Mouse (Mus musculus): ENCODE measurements around the gene Chga. TPM values are rescaled to one million over a fixed set of nuclear protein-coding genes. Genes with fewer than 3 reads are reported as not detected.

Chga gene
- polyA plus RNA-seq, 1 experiment from 2014 or later = 129 TPM

DNA sequence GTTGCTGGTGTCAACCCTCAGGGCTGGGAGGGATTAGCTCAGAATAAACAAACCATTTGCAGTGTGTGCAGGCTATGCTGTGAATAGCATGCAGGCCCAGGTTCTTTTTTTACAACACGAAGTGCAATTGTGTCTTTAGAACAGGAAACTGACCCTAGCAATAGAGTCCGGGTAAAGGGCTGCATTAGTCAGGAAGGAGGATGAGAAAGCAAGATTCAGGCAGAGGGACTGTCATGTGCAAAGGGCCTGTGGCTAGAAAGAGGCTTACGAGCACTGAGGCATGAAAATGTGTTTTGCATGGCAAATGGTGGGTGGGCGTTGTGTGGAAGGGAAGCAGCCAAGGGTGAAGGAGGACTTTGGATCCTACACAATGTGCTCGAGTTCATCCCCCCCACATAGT, 26.8 kb upstream of the Chga start:
- Histone ChIP-seq H3K4me3 (no peak overlapping the region), H3K9ac (no peak overlapping the region), H3K4me2 (no peak overlapping the region), H3K36me3 (no peaks in the 10 kb centered on the region), H3K9me3 (no peaks in the 10 kb centered on the region), H3K27ac (replicated peaks) (no peak overlapping the region), H3K27me3 (no peaks in the 10 kb centered on the region), H3K4me1 (replicated peaks) (no peaks in the 10 kb centered on the region)
- WGBS = 66% methylated on average over 5 of the region's 5 CpGs
- no peak for ATAC-seq (ENCODE audit: low read depth)

DNA sequence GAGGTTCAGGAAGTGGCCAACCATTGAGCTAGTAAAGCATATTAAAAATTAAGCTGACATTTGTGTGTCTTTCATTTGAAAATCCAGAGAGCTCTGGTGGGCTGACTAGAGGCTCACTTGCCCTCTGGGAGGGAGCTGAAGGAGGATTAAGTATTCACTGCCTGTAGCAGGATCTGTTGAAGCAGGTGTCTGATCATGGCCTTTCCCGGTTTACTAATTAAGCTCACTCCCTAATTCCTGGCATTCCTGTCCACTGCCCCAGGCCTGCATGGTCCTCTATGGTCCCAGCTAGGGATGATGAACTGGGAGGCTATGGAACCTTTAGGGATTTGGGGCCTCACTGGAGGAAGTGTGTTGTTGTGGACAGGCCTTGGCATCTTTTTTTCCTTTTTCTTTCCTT, 19.0 kb upstream of the Chga start:
- Histone ChIP-seq H3K27ac (replicated peaks) (no peak overlapping the region), H3K4me3 (no peak overlapping the region), H3K27me3 (no peaks in the 10 kb centered on the region), H3K9me3 (no peaks in the 10 kb centered on the region), H3K9ac (no peak overlapping the region), H3K36me3 (no peaks in the 10 kb centered on the region), H3K4me1 (replicated peaks) (no peaks in the 10 kb centered on the region), H3K4me2 (no peak overlapping the region)
- WGBS = 53% methylated on average over 1 of the region's 1 CpGs
- no peak for ATAC-seq (ENCODE audit: low read depth)

DNA sequence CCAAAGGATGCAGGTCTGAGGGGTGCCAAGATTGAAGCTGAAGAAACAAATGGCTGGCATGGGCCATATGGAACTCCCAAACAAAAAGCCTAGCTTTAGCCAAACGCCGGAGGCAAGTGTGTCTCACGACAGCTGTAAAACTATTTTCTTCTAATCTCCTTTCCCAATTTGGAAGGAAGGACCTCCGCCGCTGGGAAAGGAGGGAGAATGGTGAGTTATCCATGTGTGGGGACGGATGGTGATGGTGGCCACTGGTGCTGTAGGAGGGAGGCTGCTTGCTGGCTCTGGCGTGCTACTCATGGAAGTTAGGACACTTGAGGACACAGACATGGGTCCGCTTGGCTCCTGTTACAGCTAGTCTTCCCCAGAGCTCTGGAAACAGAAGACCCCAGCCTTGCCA, 14.5 kb upstream of the Chga start:
- H3K27me3 ChIP-seq = no peaks in the 10 kb centered on the region
- no peak overlapping the region for H3K9ac ChIP-seq
- WGBS = 69% methylated on average over 8 of the region's 8 CpGs
- no peak overlapping the region for H3K4me2 ChIP-seq
- H3K9me3 ChIP-seq = no peaks in the 10 kb centered on the region
- H3K4me1 ChIP-seq (replicated peaks) = no peaks in the 10 kb centered on the region
- H3K4me3 ChIP-seq = no peak overlapping the region
- no peak for ATAC-seq (ENCODE audit: low read depth)
- no peaks in the 10 kb centered on the region for H3K36me3 ChIP-seq
- H3K27ac ChIP-seq (replicated peaks) = no peak overlapping the region

DNA sequence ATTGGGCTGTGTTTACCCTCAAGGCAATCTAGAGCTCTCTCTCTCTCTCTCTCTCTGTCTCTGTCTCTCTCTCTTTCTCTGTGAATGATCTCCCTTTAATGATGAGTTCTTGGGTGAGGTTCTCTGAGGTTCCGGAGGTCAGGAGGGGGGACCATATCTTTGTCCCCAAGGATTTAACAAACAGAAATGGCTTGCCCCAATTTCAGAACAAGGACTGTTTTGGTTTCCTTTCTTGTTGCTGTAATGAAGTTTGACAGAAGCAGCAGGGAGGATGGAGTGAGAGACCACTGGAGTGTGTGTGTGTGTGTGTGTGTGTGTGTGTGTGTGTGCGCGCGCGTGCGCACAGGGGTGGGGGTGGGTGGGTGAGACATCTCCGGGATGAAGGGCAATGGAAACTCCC, 13.6 kb upstream of the Chga start:
- Histone ChIP-seq H3K27me3 (no peaks in the 10 kb centered on the region), H3K4me3 (no peak overlapping the region), H3K9me3 (no peaks in the 10 kb centered on the region), H3K27ac (replicated peaks) (no peak overlapping the region), H3K4me1 (replicated peaks) (no peaks in the 10 kb centered on the region), H3K9ac (no peak overlapping the region), H3K4me2 (no peak overlapping the region), H3K36me3 (no peaks in the 10 kb centered on the region)
- no peak for ATAC-seq (ENCODE audit: low read depth)
- over 99% methylated on average over 7 of the region's 7 CpGs for WGBS

DNA sequence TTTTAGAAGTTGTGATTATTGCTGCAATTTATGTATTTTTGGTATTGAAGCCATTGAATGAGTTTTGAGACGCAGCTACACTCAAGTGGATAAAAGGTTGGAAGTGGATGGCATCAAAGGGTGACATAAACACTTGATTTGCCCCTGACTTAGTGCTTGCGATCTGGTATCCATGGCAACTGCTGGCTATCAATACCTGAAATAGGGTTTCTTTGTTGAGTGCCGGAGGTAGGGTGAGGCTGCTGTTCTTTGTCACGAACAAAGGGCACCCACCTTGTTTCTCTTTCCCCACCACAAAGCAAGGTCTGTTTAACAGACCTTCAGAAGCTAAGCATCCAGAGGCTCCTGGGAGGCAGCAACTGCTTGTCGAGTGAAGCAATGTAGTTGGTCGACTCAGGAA, 9.6 kb upstream of the Chga start:
- H3K36me3 ChIP-seq = no peaks in the 10 kb centered on the region
- no peak overlapping the region for H3K4me3 ChIP-seq
- H3K9ac ChIP-seq = no peak overlapping the region
- H3K27me3 ChIP-seq = no peaks in the 10 kb centered on the region
- ATAC-seq (ENCODE audit: low read depth) = no peak
- no peak overlapping the region for H3K27ac ChIP-seq (replicated peaks)
- no peak overlapping the region for H3K4me2 ChIP-seq
- no peaks in the 10 kb centered on the region for H3K9me3 ChIP-seq
- no peaks in the 10 kb centered on the region for H3K4me1 ChIP-seq (replicated peaks)
- 58% methylated on average over 6 of the region's 6 CpGs for WGBS

DNA sequence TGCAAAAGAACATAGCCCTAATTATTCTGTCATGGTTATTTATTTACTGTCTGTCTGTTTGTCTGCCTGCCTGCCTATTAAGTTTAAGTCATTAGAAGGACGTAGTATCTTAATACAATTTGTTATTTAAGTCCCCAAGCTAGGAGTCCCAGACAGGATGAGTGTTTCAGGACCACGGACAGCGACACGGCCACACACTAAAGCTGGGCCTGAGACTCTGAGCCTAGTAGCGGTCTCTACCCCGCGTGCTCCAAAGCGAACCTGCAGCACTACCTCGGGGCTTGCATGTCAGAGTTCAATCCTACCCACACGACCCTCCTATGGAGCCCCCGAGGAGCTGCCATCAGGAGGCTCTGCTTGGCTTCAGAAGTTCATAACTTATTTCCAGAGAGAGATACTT, 4.2 kb upstream of the Chga start:
- H3K9ac ChIP-seq = no peak overlapping the region
- H3K27ac ChIP-seq (replicated peaks) = no peak overlapping the region
- H3K4me1 ChIP-seq (replicated peaks) = peaks cover 29% of the 10 kb centered on the region
- H3K4me2 ChIP-seq = no peak overlapping the region
- H3K36me3 ChIP-seq = no peaks in the 10 kb centered on the region
- no peaks in the 10 kb centered on the region for H3K9me3 ChIP-seq
- no peak overlapping the region for H3K4me3 ChIP-seq
- WGBS = 5% methylated on average over 11 of the region's 11 CpGs
- ATAC-seq (ENCODE audit: low read depth) = no peak
- H3K27me3 ChIP-seq = peaks cover 15% of the 10 kb centered on the region

DNA sequence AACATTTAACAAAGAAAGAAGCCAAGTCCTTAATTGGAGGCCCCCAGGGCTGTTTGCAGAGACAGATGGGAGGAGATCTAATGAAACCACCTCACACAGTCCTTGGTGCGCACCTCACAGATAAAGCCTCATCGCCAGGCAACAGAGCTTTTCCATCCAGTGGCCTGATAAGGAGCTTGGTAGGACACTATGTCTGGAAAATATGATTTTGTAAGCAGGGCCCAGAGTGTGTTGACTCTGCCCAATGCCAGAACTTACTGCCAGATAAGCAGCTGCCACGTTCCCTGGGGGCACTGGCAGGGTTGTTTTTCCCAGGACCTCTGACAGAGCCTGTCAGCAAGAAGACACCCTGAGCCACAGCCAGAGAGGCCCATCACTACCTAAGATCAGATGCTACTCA, 3.6 kb upstream of the Chga start:
- H3K36me3 ChIP-seq = no peaks in the 10 kb centered on the region
- H3K4me3 ChIP-seq = no peak overlapping the region
- peaks cover 36% of the 10 kb centered on the region for H3K4me1 ChIP-seq (replicated peaks)
- H3K27me3 ChIP-seq = peaks cover 15% of the 10 kb centered on the region
- no peak for ATAC-seq (ENCODE audit: low read depth)
- WGBS = 73% methylated on average over 3 of the region's 3 CpGs
- H3K27ac ChIP-seq (replicated peaks) = peak overlapping the region; percentile 34; the same call in 1 of the 2 replicates
- H3K9me3 ChIP-seq = no peaks in the 10 kb centered on the region
- no peak overlapping the region for H3K4me2 ChIP-seq
- H3K9ac ChIP-seq = no peak overlapping the region

DNA sequence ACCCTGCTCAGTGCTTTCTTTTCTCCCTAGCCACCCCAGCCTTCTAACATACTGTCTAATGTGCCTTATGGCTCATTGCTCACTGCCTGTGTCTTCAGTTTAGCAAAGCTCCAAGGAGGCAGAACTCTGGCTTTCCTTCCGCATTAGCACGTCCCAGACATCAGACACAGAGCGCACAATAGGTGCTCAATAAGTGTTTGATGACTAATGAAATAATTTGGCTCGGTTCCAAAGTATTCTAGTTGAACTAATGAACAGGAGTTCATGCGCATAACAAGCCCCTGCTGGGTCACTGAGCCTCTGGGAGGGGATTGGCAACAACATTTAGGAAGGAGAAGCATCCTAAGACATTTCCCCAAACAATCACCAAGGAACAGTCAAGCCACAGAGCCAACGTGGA, 2.8 kb upstream of the Chga start:
- WGBS = 52% methylated on average over 6 of the region's 6 CpGs
- H3K27ac ChIP-seq (replicated peaks) = peak overlapping the region; percentile 34

DNA sequence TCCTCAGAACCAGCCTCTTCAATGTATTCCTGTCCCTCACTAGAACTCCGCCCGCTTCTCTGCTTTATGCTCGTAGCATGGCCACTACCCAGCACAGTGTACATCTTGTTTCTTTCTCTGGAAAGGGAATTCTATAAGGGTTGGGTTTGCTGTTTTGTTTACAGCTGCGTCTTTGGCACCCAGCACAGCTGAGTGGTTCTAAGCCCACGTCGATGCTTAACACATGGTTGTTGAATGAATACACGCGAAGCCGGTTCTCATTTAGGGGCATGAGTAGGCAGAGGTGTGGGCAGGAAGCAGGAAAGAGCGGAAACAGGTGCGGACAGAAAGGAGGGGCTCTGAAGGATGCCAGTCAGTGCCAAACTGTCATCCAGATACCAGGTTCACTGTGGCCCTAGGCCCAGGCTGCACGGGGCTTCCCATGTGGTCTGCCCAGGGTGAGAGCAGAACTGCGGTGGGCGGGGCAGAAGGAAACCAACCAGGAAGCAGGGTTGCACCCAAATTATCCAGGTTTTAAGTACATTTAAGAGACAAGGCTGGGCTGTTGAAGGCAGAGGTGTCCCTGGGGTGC, 979 bp upstream of the Chga start:
- H3K4me3 ChIP-seq = peak overlapping the region; percentile 79
- peaks cover 9% of the 10 kb centered on the region for H3K36me3 ChIP-seq
- H3K4me2 ChIP-seq = peak overlapping the region; percentile 79
- H3K27ac ChIP-seq (replicated peaks) = no peak overlapping the region; the same call in 1 of the 2 replicates
- H3K9ac ChIP-seq = no peak overlapping the region
- ATAC-seq (ENCODE audit: low read depth) = peak; percentile 8; the same call in 1 of the 2 replicates
- WGBS = 76% methylated on average over 14 of the region's 14 CpGs
- H3K4me1 ChIP-seq (replicated peaks) = peaks cover 37% of the 10 kb centered on the region
- peaks cover 15% of the 10 kb centered on the region for H3K27me3 ChIP-seq
- H3K9me3 ChIP-seq = no peaks in the 10 kb centered on the region

More for the DNA sequence above, 2.8 kb upstream of the Chga start:
- Histone ChIP-seq H3K4me1 (replicated peaks) (peaks cover 37% of the 10 kb centered on the region), H3K4me3 (no peak overlapping the region), H3K36me3 (no peaks in the 10 kb centered on the region), H3K4me2 (no peak overlapping the region), H3K9ac (no peak overlapping the region), H3K27me3 (peaks cover 15% of the 10 kb centered on the region), H3K9me3 (no peaks in the 10 kb centered on the region)
- ATAC-seq (ENCODE audit: low read depth) = no peak

DNA sequence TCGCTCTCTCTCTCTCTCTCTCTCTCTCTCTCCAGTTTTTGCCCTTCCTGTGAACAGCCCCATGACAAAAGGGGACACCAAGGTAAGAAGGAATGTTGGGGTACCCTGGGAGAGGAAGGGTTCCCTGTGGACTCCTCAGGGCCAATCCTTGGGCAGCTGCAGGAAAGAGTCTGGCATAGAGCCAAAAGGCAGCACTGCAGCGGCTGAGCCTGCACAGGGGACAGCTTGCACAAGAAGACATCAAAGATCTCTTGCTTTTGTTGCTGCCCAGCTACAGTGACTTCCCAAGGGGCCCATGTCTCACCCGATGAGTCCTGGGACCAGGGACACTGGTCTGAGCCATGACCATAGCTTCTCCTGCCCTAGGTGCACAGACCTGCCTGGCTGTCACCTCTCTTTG, 1.1 kb downstream of the Chga start:
- no peaks in the 10 kb centered on the region for H3K9me3 ChIP-seq
- H3K9ac ChIP-seq = peak overlapping the region; percentile 85
- peaks cover 15% of the 10 kb centered on the region for H3K27me3 ChIP-seq
- peak overlapping the region; percentile 89 for H3K27ac ChIP-seq (replicated peaks)
- peak overlapping the region; percentile 79 for H3K4me3 ChIP-seq
- 44% methylated on average over 3 of the region's 3 CpGs for WGBS
- H3K4me2 ChIP-seq = peak overlapping the region; percentile 79
- ATAC-seq (ENCODE audit: low read depth) = no peak; the same call in 1 of the 2 replicates
- H3K4me1 ChIP-seq (replicated peaks) = peaks cover 34% of the 10 kb centered on the region
- peaks cover 15% of the 10 kb centered on the region for H3K36me3 ChIP-seq

DNA sequence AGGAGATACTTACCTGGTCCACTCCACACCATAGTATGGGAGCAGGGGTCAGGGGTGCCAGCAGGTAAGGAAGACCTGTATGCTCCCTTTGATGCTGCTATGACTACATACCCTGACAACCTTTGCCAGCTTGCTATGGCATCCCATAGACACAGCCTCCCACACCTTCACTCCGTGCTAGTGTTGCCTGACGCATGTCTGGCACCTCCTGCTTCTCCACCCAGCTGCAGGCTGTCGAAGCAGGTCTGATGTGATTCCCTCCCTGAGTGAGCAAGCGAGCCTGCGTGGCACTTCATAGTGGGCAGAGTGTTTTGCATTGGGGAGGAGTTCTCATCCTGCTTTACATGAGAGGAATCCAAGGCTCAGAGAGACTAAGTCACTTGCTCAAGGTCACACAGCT, 2.6 kb downstream of the Chga start:
- no peak overlapping the region for H3K4me2 ChIP-seq
- no peak for ATAC-seq (ENCODE audit: low read depth)
- H3K36me3 ChIP-seq = peaks cover 25% of the 10 kb centered on the region
- H3K4me3 ChIP-seq = no peak overlapping the region
- peaks cover 15% of the 10 kb centered on the region for H3K27me3 ChIP-seq
- H3K9ac ChIP-seq = no peak overlapping the region
- WGBS = 89% methylated on average over 5 of the region's 5 CpGs
- peaks cover 24% of the 10 kb centered on the region for H3K4me1 ChIP-seq (replicated peaks)
- H3K9me3 ChIP-seq = no peaks in the 10 kb centered on the region
- no peak overlapping the region for H3K27ac ChIP-seq (replicated peaks)

DNA sequence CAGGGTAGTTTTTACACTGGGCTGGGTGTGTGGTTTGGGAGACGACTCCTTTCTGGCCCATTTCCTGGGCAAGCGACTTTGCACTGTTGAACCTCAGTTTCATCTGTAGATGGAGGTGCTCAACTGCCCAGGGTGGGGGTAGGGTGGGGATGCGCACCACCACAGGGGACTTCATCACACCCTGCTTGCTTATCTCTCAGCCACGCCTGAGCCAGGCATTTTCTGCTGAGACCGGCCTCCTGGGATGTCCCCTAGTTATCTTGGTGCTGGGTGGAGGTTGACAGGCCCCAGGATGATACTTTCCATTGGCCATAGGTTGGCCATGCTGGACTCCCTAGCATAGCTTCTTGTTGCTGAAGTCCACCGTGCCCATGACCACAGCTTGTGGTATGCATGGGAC, 10.3 kb downstream of the Chga start:
- no peaks in the 10 kb centered on the region for H3K9me3 ChIP-seq
- no peak overlapping the region for H3K9ac ChIP-seq
- WGBS = 85% methylated on average over 6 of the region's 6 CpGs
- peaks cover 40% of the 10 kb centered on the region for H3K36me3 ChIP-seq
- H3K27me3 ChIP-seq = no peaks in the 10 kb centered on the region
- H3K27ac ChIP-seq (replicated peaks) = no peak overlapping the region
- ATAC-seq (ENCODE audit: low read depth) = no peak
- 0 out of 2 replicates have a peak, but pooled peaks cover 5% of the 10 kb centered on the region for H3K4me1 ChIP-seq (replicated peaks)
- H3K4me3 ChIP-seq = no peak overlapping the region
- no peak overlapping the region for H3K4me2 ChIP-seq

DNA sequence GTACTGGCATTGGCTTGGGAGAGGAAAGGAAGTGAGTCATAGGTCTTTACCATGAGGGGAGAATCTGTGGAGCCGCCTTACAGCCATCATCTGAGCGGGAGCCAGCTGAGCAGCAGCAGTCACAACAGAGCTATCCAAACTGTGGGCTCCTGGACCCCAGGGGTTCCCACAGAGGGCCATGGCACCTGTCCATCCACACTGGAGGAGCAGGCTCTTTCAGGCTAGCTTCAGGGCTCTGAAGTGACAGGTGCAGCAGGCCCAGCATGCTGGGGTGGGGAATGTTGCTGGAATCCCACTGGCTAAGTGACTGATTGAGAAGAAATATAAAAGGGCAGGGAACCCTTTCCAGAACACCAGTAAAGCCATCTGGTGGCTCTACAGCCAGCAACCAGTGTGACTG, 12.2 kb downstream of the Chga start:
- WGBS = 80% methylated on average over 2 of the region's 2 CpGs
- H3K27ac ChIP-seq (replicated peaks) = no peak overlapping the region
- no peaks in the 10 kb centered on the region for H3K27me3 ChIP-seq
- no peak overlapping the region for H3K9ac ChIP-seq
- H3K4me3 ChIP-seq = no peak overlapping the region
- no peak for ATAC-seq (ENCODE audit: low read depth)
- no peaks in the 10 kb centered on the region for H3K4me1 ChIP-seq (replicated peaks)
- H3K36me3 ChIP-seq = peaks cover 33% of the 10 kb centered on the region
- no peaks in the 10 kb centered on the region for H3K9me3 ChIP-seq
- H3K4me2 ChIP-seq = no peak overlapping the region
